Mouse (Mus musculus) testis, adult 2 months (tissue): ENCODE data around the gene Efcab3.

ENCODE experiments used
- CTCF ChIP-seq: fragments of 200-500 bp; IDR thresholded peaks from 2 replicates; pipeline ENCODE4 v1.5.1; 2012; ENCODE audit warnings: low read depth, mild to moderate bottlenecking, inconsistent platforms, low read length, moderate library complexity; ENCODE audit not compliant: control insufficient read depth, insufficient read depth, insufficient replicate concordance
- POLR2A ChIP-seq: fragments of 200-500 bp; IDR thresholded peaks from 2 replicates; pipeline ENCODE4 v1.6.1; 2012; ENCODE audit warnings: low read depth, mild to moderate bottlenecking, inconsistent platforms, low read length, moderate library complexity; ENCODE audit not compliant: control insufficient read depth

DNA sequence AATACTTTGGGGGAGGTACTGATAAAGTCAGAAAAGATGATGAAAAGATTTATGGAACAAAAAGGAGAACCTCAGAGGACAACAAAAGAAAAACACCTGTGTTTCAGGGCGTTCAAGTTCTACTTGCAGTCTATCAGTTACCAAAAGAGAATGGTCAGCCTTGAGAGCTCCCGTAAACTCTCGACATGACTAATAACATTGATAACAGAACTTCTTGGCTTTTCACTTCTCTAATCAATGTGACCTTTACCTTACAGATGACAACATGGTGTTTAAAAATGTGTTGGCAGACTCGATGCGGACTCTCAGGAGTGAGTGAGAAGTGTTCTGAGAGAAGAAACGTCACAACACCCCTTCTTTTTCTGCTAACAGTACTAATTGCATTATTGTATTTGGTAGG, 33.2 kb upstream of the Efcab3 start:
- TF ChIP-seq CTCF = no peak
- no peak for TF ChIP-seq POLR2A
